Mouse (Mus musculus): ENCODE measurements at regions not wholly inside any gene's neighbourhood (a gene's known extent, or its start where the extent isn't known, plus 50 kb on each side); places are given as distances from the start of the nearest gene placed in this dataset.
"Not testable (repeated sequence)": the region's sequence is repeated elsewhere in the genome, so short reads cannot be mapped to it uniquely, and the experiment has no call there.

- DNase-seq (ENCODE audit: low read depth, low spot score) = no peak
Measured at GRCm38 (mm10) chr5:50343681-50344080, 284.9 kb upstream of the Adgra3 start.

GRCm38 (mm10) chr5:50309491-50309890 lies 250.7 kb upstream of the Adgra3 start:
- no peak for DNase-seq (ENCODE audit: low read depth, low spot score)

GRCm38 (mm10) chr5:50303859-50304480 lies 245.2 kb upstream of the Adgra3 start:
- no peak for DNase-seq (ENCODE audit: low read depth, low spot score)

GRCm38 (mm10) chr5:50293794-50294193 lies 235.0 kb upstream of the Adgra3 start:
- peak; percentile 54 for DNase-seq (ENCODE audit: low read depth, low spot score)

- no peak for DNase-seq (ENCODE audit: low read depth, low spot score)
Measured at GRCm38 (mm10) chr5:50290879-50291410, 232.1 kb upstream of the Adgra3 start.

- no peak for DNase-seq (ENCODE audit: low read depth, low spot score)
Measured at GRCm38 (mm10) chr5:50260417-50260816, 201.6 kb upstream of the Adgra3 start.

GRCm38 (mm10) chr5:50258017-50258416 lies 199.2 kb upstream of the Adgra3 start:
- no peak for DNase-seq (ENCODE audit: low read depth, low spot score)

GRCm38 (mm10) chr5:50234111-50234510 lies 175.3 kb upstream of the Adgra3 start:
- no peak for DNase-seq (ENCODE audit: low read depth, low spot score)

- no peak for DNase-seq (ENCODE audit: low read depth, low spot score)
Measured at GRCm38 (mm10) chr5:50216956-50217355, 158.2 kb upstream of the Adgra3 start.

- DNase-seq (ENCODE audit: low read depth, low spot score) = peak; percentile 38
Measured at GRCm38 (mm10) chr5:50215960-50216359, 157.2 kb upstream of the Adgra3 start.

GRCm38 (mm10) chr5:50202307-50203010 lies 143.7 kb upstream of the Adgra3 start:
- DNase-seq (ENCODE audit: low read depth, low spot score) = no peak

GRCm38 (mm10) chr5:50196423-50196822 lies 137.6 kb upstream of the Adgra3 start:
- DNase-seq (ENCODE audit: low read depth, low spot score) = no peak

- DNase-seq (ENCODE audit: low read depth, low spot score) = no peak
Measured at GRCm38 (mm10) chr5:50195993-50196392, 137.2 kb upstream of the Adgra3 start.

- peak; percentile 16 for DNase-seq (ENCODE audit: low read depth, low spot score)
Measured at GRCm38 (mm10) chr5:50189394-50189793, 130.6 kb upstream of the Adgra3 start.

GRCm38 (mm10) chr5:50182721-50183120 lies 123.9 kb upstream of the Adgra3 start:
- DNase-seq (ENCODE audit: low read depth, low spot score) = no peak

GRCm38 (mm10) chr5:50156557-50156956 lies 97.8 kb upstream of the Adgra3 start:
- DNase-seq (ENCODE audit: low read depth, low spot score) = no peak

- DNase-seq (ENCODE audit: low read depth, low spot score) = not testable (repeated sequence)
Measured at GRCm38 (mm10) chr5:50155170-50155860, 96.5 kb upstream of the Adgra3 start.

- DNase-seq (ENCODE audit: low read depth, low spot score) = no peak
Measured at GRCm38 (mm10) chr5:50146926-50147325, 88.1 kb upstream of the Adgra3 start.

- DNase-seq (ENCODE audit: low read depth, low spot score) = no peak
Measured at GRCm38 (mm10) chr5:50145458-50146083, 86.8 kb upstream of the Adgra3 start.

GRCm38 (mm10) chr5:50130202-50130601 lies 71.4 kb upstream of the Adgra3 start:
- DNase-seq (ENCODE audit: low read depth, low spot score) = peak; percentile 30

GRCm38 (mm10) chr5:50128972-50129371 lies 70.2 kb upstream of the Adgra3 start:
- DNase-seq (ENCODE audit: low read depth, low spot score) = no peak

- no peak for DNase-seq (ENCODE audit: low read depth, low spot score)
Measured at GRCm38 (mm10) chr5:50126594-50126993, 67.8 kb upstream of the Adgra3 start.

Data from ZHBTc4 (cell line).